Mouse (Mus musculus): ENCODE results near the gene Tmem37. TPM values are rescaled to one million over a fixed set of nuclear protein-coding genes. Genes with fewer than 3 reads are reported as not detected.
A peak's percentile ranks its signal among the peaks of the same experiment; 100 is the strongest.

The Tmem37 gene
- polyA plus RNA-seq (2014; fragmentation: Nextera tagmentation; extraction: Ambion mirVana) = 6.8 and 7.3 TPM in 2 replicates

DNA sequence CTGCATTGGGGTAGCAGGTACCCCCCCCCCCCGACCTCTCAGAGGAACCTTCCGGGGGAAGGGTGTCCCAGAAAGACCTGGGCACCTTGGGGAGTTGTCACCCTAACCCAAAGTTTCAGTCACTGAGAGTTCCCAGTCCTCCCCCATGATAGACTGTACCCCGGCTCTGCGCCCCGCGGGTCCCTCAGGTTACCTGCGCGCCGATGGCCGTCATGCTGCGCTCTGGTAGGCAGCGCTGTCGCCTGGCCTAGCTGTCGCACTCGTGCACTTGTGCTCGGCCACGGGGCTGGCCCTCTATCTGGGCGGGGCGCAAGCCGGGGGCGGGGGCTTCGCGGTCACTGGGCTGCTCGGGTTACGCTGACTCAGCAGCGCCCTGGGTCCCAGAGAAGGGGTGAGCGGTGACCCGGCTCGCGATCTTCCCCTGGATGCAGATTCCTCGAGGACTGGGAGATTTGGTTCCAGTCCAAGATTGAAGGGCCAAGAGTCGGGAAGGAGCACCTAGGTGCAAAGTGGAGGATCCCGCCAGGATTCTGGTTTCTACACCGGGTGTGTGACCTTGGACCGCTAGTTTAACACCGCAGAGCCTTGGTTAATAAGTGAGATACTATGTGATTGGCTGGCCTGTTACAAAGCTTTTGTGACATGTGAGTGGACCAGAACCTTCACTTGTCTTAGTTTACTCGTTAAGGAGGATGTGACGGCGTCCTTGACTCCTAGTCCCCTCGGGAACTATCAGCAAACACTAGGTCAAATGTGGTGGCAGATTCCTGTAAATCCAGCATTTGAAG, at the start of gene Tmem37:
Tmem37 (minus strand) TSS at position 556 of the 788 bp plus-strand sequence.
- no peak within 1 kb of the TSS for H3K27ac ChIP-seq (ENCODE audit: low read depth, low read length)
- DNase-seq (ENCODE audit: low spot score, missing footprints) (peak; percentile 96), ATAC-seq (ENCODE audit: low FRiP score) (peak; percentile 88)
- peaks cover 17% of the 10 kb centered on the region; the same call in 1 of the 2 replicates for H3K4me1 ChIP-seq (ENCODE audit: control insufficient read depth, insufficient read depth, low read length)
- peak within 1 kb of the TSS; percentile 76 for H3K4me2 ChIP-seq
- under 1% methylated on average over 40 of the region's 40 CpGs for WGBS
- H3K9me3 ChIP-seq (ENCODE audit: control insufficient read depth, low read length) = no peaks in the 10 kb centered on the region
- H3K9ac ChIP-seq (ENCODE audit: low read length) = peak within 1 kb of the TSS; percentile 40; the same call in 1 of the 2 replicates
- peak within 1 kb of the TSS; percentile 33 for H3K4me3 ChIP-seq (ENCODE audit: low read depth, low read length)
- peaks cover 13% of the 10 kb centered on the region for H3K27me3 ChIP-seq (ENCODE audit: control insufficient read depth, insufficient read depth, low read length)
- H3K36me3 ChIP-seq (ENCODE audit: control insufficient read depth, insufficient read depth, low read length) = no peaks in the 10 kb centered on the region

GRCm38 (mm10) chr1:120122634-120123383, 48.9 kb upstream of the Tmem37 start:
- Histone ChIP-seq H3K36me3 (ENCODE audit: control insufficient read depth, insufficient read depth, low read length) (0 out of 2 replicates have a peak, but pooled peaks cover 4% of the 10 kb centered on the region), H3K9ac (ENCODE audit: low read length) (no peak overlapping the region), H3K27me3 (ENCODE audit: control insufficient read depth, insufficient read depth, low read length) (no peaks in the 10 kb centered on the region), H3K9me3 (ENCODE audit: control insufficient read depth, low read length) (no peaks in the 10 kb centered on the region), H3K4me1 (ENCODE audit: control insufficient read depth, insufficient read depth, low read length) (peaks cover 13% of the 10 kb centered on the region), H3K4me3 (ENCODE audit: low read depth, low read length) (no peak overlapping the region), H3K27ac (ENCODE audit: low read depth, low read length) (no peak overlapping the region), H3K4me2 (no peak overlapping the region)
- WGBS = 93% methylated on average over 8 of the region's 8 CpGs
- DNase-seq (ENCODE audit: low spot score, missing footprints) (no peak), ATAC-seq (ENCODE audit: low FRiP score) (no peak)

DNA sequence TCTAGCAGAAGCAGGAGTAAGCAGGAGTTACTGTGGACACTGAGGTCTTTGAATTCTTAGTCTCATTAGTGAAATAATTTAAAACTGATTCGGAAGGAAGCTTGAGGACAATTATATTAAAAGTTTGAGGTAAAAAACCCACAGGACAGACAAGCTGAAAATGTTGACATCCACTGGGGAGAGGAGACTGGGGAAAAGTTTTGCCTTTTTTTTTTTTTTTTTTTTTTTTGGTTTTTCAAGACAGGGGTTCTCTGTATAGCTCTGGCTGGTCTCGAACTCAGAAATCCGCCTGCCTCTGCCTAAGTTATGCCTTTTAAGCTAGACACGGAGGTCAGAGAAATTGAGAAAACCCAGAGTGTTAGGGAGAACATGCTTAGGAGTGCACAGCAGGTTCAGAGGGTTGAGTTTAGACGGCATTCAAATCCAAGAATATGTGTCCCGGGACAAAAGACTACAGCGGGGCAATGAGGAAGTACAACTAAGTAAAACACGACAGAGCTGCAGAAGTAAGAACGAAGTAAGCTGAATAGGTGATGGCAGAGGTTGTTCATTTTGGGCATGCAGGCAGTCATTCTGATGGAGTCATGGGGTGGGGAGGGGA, 48.2 kb upstream of the Tmem37 start:
- peak overlapping the region; percentile 71 for H3K9ac ChIP-seq (ENCODE audit: low read length)
- peak overlapping the region; percentile 85; the same call in 1 of the 2 replicates for H3K27ac ChIP-seq (ENCODE audit: low read depth, low read length)
- WGBS = 89% methylated on average over 9 of the region's 9 CpGs
- peak overlapping the region; percentile 63; the same call in 1 of the 2 replicates for H3K4me3 ChIP-seq (ENCODE audit: low read depth, low read length)
- no peak for DNase-seq (ENCODE audit: low spot score, missing footprints)
- H3K4me1 ChIP-seq (ENCODE audit: control insufficient read depth, insufficient read depth, low read length) = peaks cover 13% of the 10 kb centered on the region
- H3K9me3 ChIP-seq (ENCODE audit: control insufficient read depth, low read length) = no peaks in the 10 kb centered on the region
- peak overlapping the region; percentile 81 for H3K4me2 ChIP-seq
- ATAC-seq (ENCODE audit: low FRiP score) = no peak
- no peaks in the 10 kb centered on the region for H3K27me3 ChIP-seq (ENCODE audit: control insufficient read depth, insufficient read depth, low read length)
- H3K36me3 ChIP-seq (ENCODE audit: control insufficient read depth, insufficient read depth, low read length) = 0 out of 2 replicates have a peak, but pooled peaks cover 4% of the 10 kb centered on the region

- 2% methylated on average over 52 of the region's 52 CpGs for WGBS
- ATAC-seq (ENCODE audit: low FRiP score) = peak; percentile 95
- H3K9me3 ChIP-seq (ENCODE audit: control insufficient read depth, low read length) = no peaks in the 10 kb centered on the region
Measured at GRCm38 (mm10) chr1:120120969-120121811, 47.3 kb upstream of the Tmem37 start, which contains the start of the genes Dbi and 3110009E18Rik. Gene Dbi (minus strand): TSS chr1:120121078. Gene 3110009E18Rik (plus strand): TSS chr1:120121187.

GRCm38 (mm10) chr1:120120141-120120968, 46.5 kb upstream of the Tmem37 start:
- DNase-seq (ENCODE audit: low spot score, missing footprints) = no peak
- WGBS = 6% methylated on average over 24 of the region's 24 CpGs

More at GRCm38 (mm10) chr1:120120969-120121811, 47.3 kb upstream of the Tmem37 start, which contains the start of the genes Dbi and 3110009E18Rik:
- Histone ChIP-seq H3K4me3 (ENCODE audit: low read depth, low read length) (peak within 1 kb of the TSS; percentile 63), H3K27ac (ENCODE audit: low read depth, low read length) (peak within 1 kb of the TSS; percentile 85), H3K4me1 (ENCODE audit: control insufficient read depth, insufficient read depth, low read length) (peaks cover 13% of the 10 kb centered on the region), H3K36me3 (ENCODE audit: control insufficient read depth, insufficient read depth, low read length) (peaks cover 6% of the 10 kb centered on the region; the same call in 1 of the 2 replicates), H3K27me3 (ENCODE audit: control insufficient read depth, insufficient read depth, low read length) (no peaks in the 10 kb centered on the region), H3K4me2 (peak within 1 kb of the TSS; percentile 81), H3K9ac (ENCODE audit: low read length) (peak within 1 kb of the TSS; percentile 80)
- DNase-seq (ENCODE audit: low spot score, missing footprints) = peak; percentile 99

DNA sequence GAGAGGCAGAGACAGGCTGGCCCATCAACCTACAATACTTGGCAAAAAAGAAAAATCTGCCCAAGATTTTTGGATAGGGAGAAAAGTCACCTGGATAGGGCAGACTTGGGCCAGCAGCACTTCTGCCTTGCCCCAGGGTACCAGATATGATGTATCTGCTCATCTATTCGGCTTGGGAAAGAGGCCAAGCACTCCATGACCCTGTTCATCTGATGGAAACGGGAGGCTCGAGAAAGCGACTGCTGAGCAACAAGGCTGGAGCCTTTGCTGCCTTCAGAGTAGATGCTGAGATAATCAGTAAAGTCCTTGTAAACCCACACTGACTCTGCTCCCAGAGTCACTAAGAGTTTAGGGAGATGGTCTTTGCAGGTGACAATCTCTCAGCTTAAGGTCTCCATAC, 45.5 kb upstream of the Tmem37 start:
- peaks cover 24% of the 10 kb centered on the region for H3K36me3 ChIP-seq (ENCODE audit: control insufficient read depth, insufficient read depth, low read length)
- no peak overlapping the region for H3K4me3 ChIP-seq (ENCODE audit: low read depth, low read length)
- 92% methylated on average over 4 of the region's 4 CpGs for WGBS

More at GRCm38 (mm10) chr1:120120141-120120968, 46.5 kb upstream of the Tmem37 start:
- H3K9ac ChIP-seq (ENCODE audit: low read length) = peak overlapping the region; percentile 80
- H3K9me3 ChIP-seq (ENCODE audit: control insufficient read depth, low read length) = no peaks in the 10 kb centered on the region
- ATAC-seq (ENCODE audit: low FRiP score) = peak; percentile 65
- peak overlapping the region; percentile 85 for H3K27ac ChIP-seq (ENCODE audit: low read depth, low read length)
- H3K4me1 ChIP-seq (ENCODE audit: control insufficient read depth, insufficient read depth, low read length) = peaks cover 13% of the 10 kb centered on the region
- H3K36me3 ChIP-seq (ENCODE audit: control insufficient read depth, insufficient read depth, low read length) = peaks cover 14% of the 10 kb centered on the region
- peak overlapping the region; percentile 63 for H3K4me3 ChIP-seq (ENCODE audit: low read depth, low read length)
- peak overlapping the region; percentile 81 for H3K4me2 ChIP-seq
- no peaks in the 10 kb centered on the region for H3K27me3 ChIP-seq (ENCODE audit: control insufficient read depth, insufficient read depth, low read length)

DNA sequence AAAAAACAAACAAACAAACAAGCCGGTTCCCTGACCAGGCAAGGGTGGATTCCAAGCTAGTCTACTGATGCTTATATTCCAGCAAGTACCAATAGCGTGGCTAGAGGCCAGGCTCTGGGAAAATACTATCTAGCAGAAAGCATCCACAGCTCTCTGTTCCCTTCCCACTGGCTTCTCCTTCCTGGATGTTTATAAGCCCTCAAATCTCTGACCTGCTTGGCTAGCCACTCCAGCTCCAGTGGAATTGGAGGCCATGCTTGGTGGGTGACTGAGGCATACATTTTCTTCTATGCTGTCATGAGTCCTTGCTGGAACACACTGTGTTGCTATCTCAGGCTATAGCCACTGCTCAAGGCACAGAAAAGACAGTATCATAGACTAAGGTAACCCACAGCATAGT, 45.0 kb upstream of the Tmem37 start:
- Histone ChIP-seq H3K9ac (ENCODE audit: low read length) (no peak overlapping the region), H3K27ac (ENCODE audit: low read depth, low read length) (no peak overlapping the region), H3K4me2 (no peak overlapping the region), H3K36me3 (ENCODE audit: control insufficient read depth, insufficient read depth, low read length) (peaks cover 28% of the 10 kb centered on the region), H3K27me3 (ENCODE audit: control insufficient read depth, insufficient read depth, low read length) (no peaks in the 10 kb centered on the region), H3K9me3 (ENCODE audit: control insufficient read depth, low read length) (no peaks in the 10 kb centered on the region), H3K4me1 (ENCODE audit: control insufficient read depth, insufficient read depth, low read length) (peaks cover 13% of the 10 kb centered on the region), H3K4me3 (ENCODE audit: low read depth, low read length) (no peak overlapping the region)
- 94% methylated on average over 2 of the region's 2 CpGs for WGBS
- DNase-seq (ENCODE audit: low spot score, missing footprints) (no peak), ATAC-seq (ENCODE audit: low FRiP score) (no peak)

More for the DNA sequence above, 45.5 kb upstream of the Tmem37 start:
- Histone ChIP-seq H3K4me1 (ENCODE audit: control insufficient read depth, insufficient read depth, low read length) (peaks cover 13% of the 10 kb centered on the region), H3K9ac (ENCODE audit: low read length) (no peak overlapping the region), H3K27me3 (ENCODE audit: control insufficient read depth, insufficient read depth, low read length) (no peaks in the 10 kb centered on the region), H3K4me2 (no peak overlapping the region; the same call in 1 of the 2 replicates), H3K9me3 (ENCODE audit: control insufficient read depth, low read length) (no peaks in the 10 kb centered on the region), H3K27ac (ENCODE audit: low read depth, low read length) (no peak overlapping the region)
- DNase-seq (ENCODE audit: low spot score, missing footprints) (no peak), ATAC-seq (ENCODE audit: low FRiP score) (no peak)
